Mouse (Mus musculus) myocyte (in vitro differentiated cells): Measurements from ENCODE around the gene Gm826. TPM values are rescaled to one million over a fixed set of nuclear protein-coding genes. Genes with fewer than 3 reads are reported as not detected.

ENCODE experiments used
- H3K27me3 ChIP-seq: one replicate; pipeline ENCODE4 v1.6.1; 2011; ENCODE audit not compliant: control insufficient read depth, insufficient read depth, insufficient read length
- H3K36me3 ChIP-seq: one replicate; pipeline ENCODE4 v1.6.1; 2011; ENCODE audit not compliant: control insufficient read depth, insufficient read depth
- H3K4me2 ChIP-seq: one replicate; pipeline ENCODE4 v1.6.1; 2011; ENCODE audit warnings: low read depth, control low read depth
- H3K4me3 ChIP-seq: one replicate; pipeline ENCODE4 v1.5.1; 2011; ENCODE audit warnings: mild to moderate bottlenecking, control low read depth, moderate library complexity
- H3K79me2 ChIP-seq: one replicate; pipeline ENCODE4 v1.6.1; 2011; ENCODE audit not compliant: control insufficient read depth, insufficient read depth
- H3ac ChIP-seq: one replicate; pipeline ENCODE4 v1.6.1; 2011; ENCODE audit not compliant: control insufficient read depth, insufficient read length
- CEBPB ChIP-seq: IDR thresholded peaks from 2 replicates; pipeline ENCODE4 v1.6.1; 2011; ENCODE audit warnings: mild to moderate bottlenecking, moderate library complexity; ENCODE audit not compliant: poor library complexity, insufficient read depth, severe bottlenecking
- E2F4 ChIP-seq: IDR thresholded peaks from one replicate; pipeline ENCODE4 v1.6.1; 2011; ENCODE audit warnings: mild to moderate bottlenecking, control low read depth, moderate library complexity; ENCODE audit not compliant: insufficient read depth
- MAX ChIP-seq: IDR thresholded peaks from one replicate; pipeline ENCODE4 v1.6.1; 2011; ENCODE audit warnings: low read depth, mild to moderate bottlenecking, control low read depth
- MYOD1 ChIP-seq, 3 experiments: IDR thresholded peaks; one replicate each; pipeline ENCODE4 v1.6.1; 2011; ENCODE audit warnings: control low read depth in 2 of 3, low read depth in 2 of 3, mild to moderate bottlenecking in 2 of 3, moderate library complexity in 1 of 3; ENCODE audit not compliant: insufficient read length in 2 of 3, control insufficient read depth in 1 of 3
- MYOG ChIP-seq, 3 experiments: IDR thresholded peaks; one replicate each; pipeline ENCODE4 v1.6.1; 2011; ENCODE audit warnings: control low read depth in 2 of 3, low read depth in 2 of 3, mild to moderate bottlenecking in 2 of 3; ENCODE audit not compliant: insufficient read length in 2 of 3, control insufficient read depth in 1 of 3, insufficient read depth in 1 of 3
- POLR2A ChIP-seq: IDR thresholded peaks from one replicate; pipeline ENCODE4 v1.6.1; 2011; ENCODE audit warnings: low read depth, mild to moderate bottlenecking, control low read depth, moderate library complexity; ENCODE audit not compliant: insufficient read length
- POLR2AphosphoS2 ChIP-seq: IDR thresholded peaks from one replicate; pipeline ENCODE4 v1.6.1; 2011; ENCODE audit warnings: low read depth, control low read depth; ENCODE audit not compliant: insufficient read length
- REST ChIP-seq: IDR thresholded peaks from one replicate; pipeline ENCODE4 v1.6.1; 2011; ENCODE audit warnings: mild to moderate bottlenecking, control low read depth, moderate library complexity; ENCODE audit not compliant: insufficient read depth, insufficient read length
- SRF ChIP-seq: IDR thresholded peaks from one replicate; pipeline ENCODE4 v1.6.1; 2011; ENCODE audit warnings: low read depth; ENCODE audit not compliant: control insufficient read depth, insufficient read length
- TCF12 ChIP-seq: IDR thresholded peaks from one replicate; pipeline ENCODE4 v1.6.1; 2011; ENCODE audit warnings: mild to moderate bottlenecking, control low read depth; ENCODE audit not compliant: poor library complexity, insufficient read depth, severe bottlenecking
- TCF3 ChIP-seq: IDR thresholded peaks from one replicate; pipeline ENCODE4 v1.6.1; 2011; ENCODE audit warnings: low read depth, control low read depth; ENCODE audit not compliant: insufficient read length
- USF1 ChIP-seq: IDR thresholded peaks from one replicate; pipeline ENCODE4 v1.6.1; 2011; ENCODE audit warnings: low read depth, mild to moderate bottlenecking, control low read depth, moderate library complexity
- polyA plus RNA-seq: library from polyadenylated mRNA; unstranded; fragments of >200 nt; fragmentation: generic; extraction: Trizol; gene quantifications from one replicate; pipeline ENCODE4 v1.2.1, GENCODE M21; 2012; ENCODE audit warnings: missing spikeins

The Gm826 gene
- polyA plus RNA-seq, 1 experiment: not detected

GRCm38 (mm10) chr2:160353581-160353980, 19.6 kb upstream of the Gm826 start:
- TF ChIP-seq MYOD1 (IDR thresholded peaks at IDR 0.05; ENCODE audit: control insufficient read depth in 1 of 3, insufficient read length in 2 of 3, low read depth in 2 of 3): no peak
- TF ChIP-seq POLR2A: no peak
- no peak for TF ChIP-seq MYOG (IDR thresholded peaks at IDR 0.05; ENCODE audit: control insufficient read depth in 1 of 3, insufficient read depth in 1 of 3, insufficient read length in 2 of 3, low read depth in 2 of 3)
- no peak for TF ChIP-seq MAX
- TF ChIP-seq SRF: no peak
- TF ChIP-seq REST: no peak
- TF ChIP-seq CEBPB: no peak
- no peak for TF ChIP-seq USF1
- no peak for TF ChIP-seq POLR2AphosphoS2
- no peak for TF ChIP-seq E2F4
- no peak for TF ChIP-seq TCF3
- no peak for TF ChIP-seq TCF12
- Histone ChIP-seq H3K36me3 (no peaks in the 10 kb centered on the region), H3K79me2 (no peaks in the 10 kb centered on the region), H3K4me2 (no peak overlapping the region), H3K27me3 (no peaks in the 10 kb centered on the region), H3K4me3 (no peak overlapping the region), H3ac (no peak overlapping the region)

- H3K36me3 ChIP-seq: no peaks in the 10 kb centered on the region
- no peak overlapping the region for H3ac ChIP-seq
- no peak overlapping the region for H3K4me3 ChIP-seq
- no peak overlapping the region for H3K4me2 ChIP-seq
- H3K79me2 ChIP-seq: no peaks in the 10 kb centered on the region
- H3K27me3 ChIP-seq: no peaks in the 10 kb centered on the region
- no peak for TF ChIP-seq POLR2A
- TF ChIP-seq MYOG (IDR thresholded peaks at IDR 0.05; ENCODE audit: control insufficient read depth in 1 of 3, insufficient read depth in 1 of 3, insufficient read length in 2 of 3, low read depth in 2 of 3): no peak
- no peak for TF ChIP-seq REST
- no peak for TF ChIP-seq POLR2AphosphoS2
These were observed 17.1 kb upstream of the Gm826 start for GRCm38 (mm10) chr2:160351038-160351574.

- TF ChIP-seq POLR2A (no peak), USF1 (no peak), MYOD1 (IDR thresholded peaks at IDR 0.05; ENCODE audit: control insufficient read depth in 1 of 3, insufficient read length in 2 of 3, low read depth in 2 of 3) (no peak), CEBPB (no peak), SRF (no peak), TCF3 (no peak), MYOG (IDR thresholded peaks at IDR 0.05; ENCODE audit: control insufficient read depth in 1 of 3, insufficient read depth in 1 of 3, insufficient read length in 2 of 3, low read depth in 2 of 3) (no peak), TCF12 (no peak), REST (no peak), E2F4 (no peak), MAX (no peak), POLR2AphosphoS2 (no peak)
- H3K27me3 ChIP-seq: no peaks in the 10 kb centered on the region
These were observed 15.6 kb upstream of the Gm826 start for GRCm38 (mm10) chr2:160349578-160349977.

GRCm38 (mm10) chr2:160348796-160349195, 14.8 kb upstream of the Gm826 start:
- no peaks in the 10 kb centered on the region for H3K79me2 ChIP-seq
- H3K4me3 ChIP-seq: no peak overlapping the region
- no peak overlapping the region for H3ac ChIP-seq
- H3K4me2 ChIP-seq: no peak overlapping the region
- no peaks in the 10 kb centered on the region for H3K36me3 ChIP-seq
- no peak for TF ChIP-seq MYOG (IDR thresholded peaks at IDR 0.05; ENCODE audit: control insufficient read depth in 1 of 3, insufficient read depth in 1 of 3, insufficient read length in 2 of 3, low read depth in 2 of 3)
- no peak for TF ChIP-seq POLR2A
- TF ChIP-seq CEBPB: no peak
- H3K27me3 ChIP-seq: no peaks in the 10 kb centered on the region

More at GRCm38 (mm10) chr2:160349578-160349977, 15.6 kb upstream of the Gm826 start:
- no peak overlapping the region for H3K4me3 ChIP-seq
- H3K36me3 ChIP-seq: no peaks in the 10 kb centered on the region
- H3K4me2 ChIP-seq: no peak overlapping the region
- no peak overlapping the region for H3ac ChIP-seq
- H3K79me2 ChIP-seq: no peaks in the 10 kb centered on the region

- no peak for TF ChIP-seq USF1
- no peak for TF ChIP-seq POLR2AphosphoS2
- no peak for TF ChIP-seq MAX
- no peak for TF ChIP-seq E2F4
- TF ChIP-seq SRF: no peak
- no peak for TF ChIP-seq REST
- TF ChIP-seq MYOD1 (IDR thresholded peaks at IDR 0.05; ENCODE audit: control insufficient read depth in 1 of 3, insufficient read length in 2 of 3, low read depth in 2 of 3): no peak
- no peak for TF ChIP-seq TCF12
- TF ChIP-seq POLR2A: no peak
- TF ChIP-seq MYOG (IDR thresholded peaks at IDR 0.05; ENCODE audit: control insufficient read depth in 1 of 3, insufficient read depth in 1 of 3, insufficient read length in 2 of 3, low read depth in 2 of 3): no peak
- TF ChIP-seq CEBPB: no peak
- TF ChIP-seq TCF3: no peak
- Histone ChIP-seq H3K4me2 (no peak overlapping the region), H3K27me3 (no peaks in the 10 kb centered on the region), H3K4me3 (no peak overlapping the region), H3K36me3 (no peaks in the 10 kb centered on the region), H3K79me2 (no peaks in the 10 kb centered on the region), H3ac (no peak overlapping the region)
These were observed 14.2 kb upstream of the Gm826 start for GRCm38 (mm10) chr2:160348072-160348604.
